Mouse (Mus musculus) gastrocnemius, adult 2 months (tissue): ENCODE data around the gene Hsdl1. TPM values are rescaled to one million over a fixed set of nuclear protein-coding genes. Genes with fewer than 3 reads are reported as not detected.

Experiments
- DNase-seq: peaks from one replicate; pipeline ENCODE4 v3.0.0; 2022
- H3K27ac ChIP-seq: fragments of 200-600 bp; 2 replicates; pipeline ENCODE4 v1.8.1; 2022; ENCODE audit warnings: mild to moderate bottlenecking
- H3K4me3 ChIP-seq: fragments of 200-600 bp; 2 replicates; pipeline ENCODE4 v1.8.1; 2022; ENCODE audit warnings: mild to moderate bottlenecking, moderate library complexity
- CTCF ChIP-seq: fragments of 200-600 bp; IDR thresholded peaks from 2 replicates; pipeline ENCODE4 v1.8.1; 2022; ENCODE audit warnings: antibody characterized with exemption, mild to moderate bottlenecking, moderate library complexity
- intact Hi-C: fragments of 180-260 bp; cut with DNase I; formaldehyde crosslinking; loops from one replicate; pipeline ENCODE4 v1.15.1; 2025
- total RNA-seq, 2 experiments: library from RNA; stranded (reverse); gene quantifications; 2 replicates each; pipeline ENCODE4 v1.2.3; 2021

The Hsdl1 gene
- total RNA-seq, 2 experiments from 2014 or later: 15.9 to 16.6 TPM

DNA sequence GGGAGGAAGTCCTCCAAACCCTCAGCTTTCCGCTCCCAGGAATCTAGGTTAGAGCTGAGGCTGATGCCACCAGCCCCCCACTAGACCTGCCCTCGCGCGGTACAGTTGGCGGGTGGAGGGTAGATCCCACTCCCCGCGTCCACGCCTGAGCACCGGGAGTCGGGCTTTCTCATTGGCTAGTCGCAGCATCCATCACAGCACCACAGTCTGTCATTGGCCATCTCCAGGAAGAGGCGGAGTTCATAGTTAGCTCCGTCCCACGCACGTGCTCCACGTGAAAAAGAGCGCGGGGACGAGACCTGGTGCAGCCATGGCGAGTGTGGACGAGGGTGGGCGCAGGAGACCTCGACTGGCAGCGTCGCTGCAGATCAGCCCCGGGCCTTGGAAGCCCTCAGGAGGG is 37.5 kb upstream of the Hsdl1 start, which contains the start of gene Adad2:
TSS of gene Adad2 (plus strand) at position 277 of the 400 bp plus-strand sequence.
- Histone ChIP-seq H3K27ac (no peak within 1 kb of the TSS), H3K4me3 (no peak within 1 kb of the TSS)
- intact Hi-C loops: no loop called here
- no peak for TF ChIP-seq CTCF
- DNase-seq: no peak

DNA sequence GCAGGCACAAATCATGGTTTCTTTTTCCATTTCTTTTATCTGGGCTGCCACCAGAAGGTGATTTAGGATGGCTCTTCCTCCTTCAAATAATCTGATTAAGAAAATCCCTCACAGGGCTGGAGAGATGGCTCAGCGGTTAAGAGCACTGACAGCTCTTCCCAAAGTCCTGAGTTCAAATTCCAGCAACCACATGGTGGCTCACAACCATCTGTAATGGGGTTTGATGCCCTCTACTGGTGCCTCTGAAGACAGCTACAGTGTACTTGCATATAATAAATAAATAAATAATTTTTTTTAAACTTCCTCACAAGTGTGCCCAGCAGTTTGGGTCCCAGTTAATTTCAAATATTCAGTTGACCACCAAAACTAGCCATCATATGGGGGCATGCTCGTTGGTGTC is 31.2 kb upstream of the Hsdl1 start:
- no peak for DNase-seq
- H3K27ac ChIP-seq: peak overlapping the region; percentile 90; the same call in 1 of the 2 replicates
- peak; percentile 42 for TF ChIP-seq CTCF
- no peak overlapping the region for H3K4me3 ChIP-seq
- intact Hi-C loops: loop anchor here (5.0 to 10.0 kb wide), 2 partner anchors 161 to 194 kb away; partner anchors contain the start of gene Necab2

DNA sequence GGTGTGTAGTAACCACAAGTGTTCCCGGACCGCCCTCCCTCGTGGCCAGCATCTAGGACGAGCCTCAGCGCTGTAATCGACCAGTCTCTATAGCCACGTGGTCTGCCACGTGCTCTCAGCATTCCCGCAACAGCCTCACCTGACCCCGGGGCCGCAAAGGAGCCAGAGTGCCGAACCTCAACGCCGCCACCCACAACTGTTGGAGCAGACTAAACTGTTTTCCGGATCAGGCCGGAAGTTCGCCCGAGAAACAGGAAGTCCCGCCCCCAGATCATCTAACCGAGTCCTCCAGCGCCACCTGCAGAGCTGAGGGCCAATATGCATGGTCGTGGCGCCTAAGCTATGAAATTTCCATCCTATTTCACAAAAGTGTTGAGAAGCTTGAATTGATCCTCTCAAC is 30.0 kb upstream of the Hsdl1 start, which contains the start of gene Taf1c:
TSS of gene Taf1c (minus strand) at position 227 of the 400 bp plus-strand sequence.
- Histone ChIP-seq H3K4me3 (peak within 1 kb of the TSS; percentile 77), H3K27ac (peak within 1 kb of the TSS; percentile 90)
- intact Hi-C loops: loop anchor here (1.0 to 10.0 kb wide), 4 partner anchors 30 to 193 kb away; partner anchors contain the start of genes Dnaaf1, Hsdl1, Mbtps1 and Necab2
- peak; percentile 91 for TF ChIP-seq CTCF
- peak; percentile 96 for DNase-seq

GRCm38 (mm10) chr8:119604398-119604803 is 29.4 kb upstream of the Hsdl1 start:
- H3K27ac ChIP-seq: peak overlapping the region; percentile 90
- DNase-seq: no peak
- peak overlapping the region; percentile 77 for H3K4me3 ChIP-seq
- intact Hi-C loops: loop anchor here (2.0 to 10.0 kb wide), 2 partner anchors 30 to 160 kb away; partner anchors contain the start of genes Dnaaf1, Hsdl1 and Necab2
- no peak for TF ChIP-seq CTCF

GRCm38 (mm10) chr8:119603771-119604170 is 28.8 kb upstream of the Hsdl1 start:
- DNase-seq: no peak
- no peak for TF ChIP-seq CTCF
- Histone ChIP-seq H3K4me3 (peak overlapping the region; percentile 77), H3K27ac (peak overlapping the region; percentile 90)
- intact Hi-C loops: loop anchor here (2.0 to 10.0 kb wide), 2 partner anchors 29 to 159 kb away; partner anchors contain the start of genes Dnaaf1, Hsdl1 and Necab2

DNA sequence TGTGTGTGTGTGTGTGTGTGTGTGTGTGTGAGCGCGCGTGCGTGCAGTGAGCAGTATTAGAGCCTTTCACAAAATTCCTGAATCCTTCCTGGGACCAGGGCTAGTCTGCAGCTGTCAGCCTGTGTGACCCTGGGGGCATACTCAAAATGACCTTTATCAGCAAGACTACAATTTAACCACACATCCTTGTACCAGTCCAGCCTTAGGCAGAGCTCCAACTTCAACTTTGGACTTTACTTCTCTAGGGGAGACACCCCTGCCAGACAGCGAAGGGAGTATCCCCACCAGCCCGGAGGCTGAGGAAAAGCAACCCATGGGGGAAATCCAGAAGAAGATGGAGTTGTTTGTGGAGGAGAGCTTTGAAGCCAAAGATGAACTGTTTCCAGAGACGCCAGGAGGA is 16.5 kb upstream of the Hsdl1 start:
- Histone ChIP-seq H3K27ac (no peak overlapping the region), H3K4me3 (no peak overlapping the region)
- TF ChIP-seq CTCF: no peak
- DNase-seq: no peak
- intact Hi-C loops: no loop called here

DNA sequence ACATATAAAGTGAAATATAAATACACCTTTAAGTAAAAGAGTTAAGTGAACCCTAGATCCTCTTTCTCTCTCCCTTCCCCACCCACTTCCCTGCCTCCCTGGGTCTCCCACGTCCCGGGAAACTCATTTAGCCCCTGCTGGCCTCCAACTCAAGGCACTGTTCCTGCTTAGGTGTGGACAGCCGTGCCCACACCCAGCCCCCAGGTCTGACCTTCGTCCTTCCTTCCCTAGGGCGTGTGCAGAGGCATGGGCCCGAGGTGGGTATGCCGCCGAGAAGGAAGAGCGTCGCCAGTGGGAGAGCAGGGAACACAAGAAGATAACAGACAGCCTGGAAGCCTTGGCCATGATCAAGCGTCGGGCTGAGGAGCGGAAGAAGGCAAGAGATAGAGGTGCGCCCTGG is 15.4 kb upstream of the Hsdl1 start:
- intact Hi-C loops: no loop called here
- Histone ChIP-seq H3K27ac (no peak overlapping the region), H3K4me3 (no peak overlapping the region)
- TF ChIP-seq CTCF: no peak
- DNase-seq: no peak

GRCm38 (mm10) chr8:119588844-119589243 is 13.9 kb upstream of the Hsdl1 start:
- TF ChIP-seq CTCF: no peak
- DNase-seq: no peak
- intact Hi-C loops: no loop called here
- Histone ChIP-seq H3K27ac (no peak overlapping the region), H3K4me3 (no peak overlapping the region)

DNA sequence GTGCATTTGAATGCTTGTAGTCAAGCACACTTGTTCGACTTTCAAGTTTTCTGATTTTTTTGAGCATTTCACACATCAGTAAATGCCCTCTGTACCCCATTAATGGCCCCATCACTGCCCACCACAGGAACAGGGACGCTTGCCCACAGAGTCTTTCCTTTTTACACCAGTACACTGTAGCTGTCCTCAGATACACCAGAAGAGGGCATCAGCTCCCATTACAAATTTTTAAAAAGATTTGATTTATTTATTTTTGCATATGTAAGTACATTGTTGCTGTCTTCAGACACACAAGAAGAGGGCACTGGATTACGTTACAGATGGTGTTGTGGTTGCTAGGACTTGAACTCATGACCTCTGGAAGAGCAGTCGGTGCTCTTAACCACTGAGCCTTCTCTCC is 13.3 kb upstream of the Hsdl1 start:
- peak; percentile 31; the same call in 1 of the 2 replicates for TF ChIP-seq CTCF
- H3K4me3 ChIP-seq: no peak overlapping the region
- no peak for DNase-seq
- intact Hi-C loops: no loop called here
- H3K27ac ChIP-seq: no peak overlapping the region

DNA sequence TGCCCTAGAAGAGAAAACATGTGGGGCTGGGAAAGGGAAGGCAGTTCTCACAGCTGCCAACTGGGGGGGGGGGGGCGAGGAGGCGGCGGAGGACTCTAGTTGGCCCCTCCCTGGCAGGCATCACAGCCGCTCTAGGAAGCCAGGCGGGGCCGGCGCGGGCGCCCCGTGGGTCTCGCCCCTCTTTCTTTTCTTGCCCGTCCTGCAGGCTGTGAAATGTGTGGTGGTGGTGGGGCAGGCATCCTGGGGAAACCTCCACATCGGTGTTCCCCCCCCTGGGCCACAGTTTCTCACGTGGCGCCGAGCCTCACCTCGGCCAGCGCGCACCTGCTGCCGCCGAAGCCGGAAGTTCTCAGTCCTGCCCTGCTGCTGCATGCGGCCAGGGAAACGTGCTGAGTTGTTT is 10.9 kb upstream of the Hsdl1 start:
- Histone ChIP-seq H3K4me3 (peak overlapping the region; percentile 45), H3K27ac (no peak overlapping the region)
- DNase-seq: no peak
- no peak for TF ChIP-seq CTCF
- intact Hi-C loops: no loop called here

DNA sequence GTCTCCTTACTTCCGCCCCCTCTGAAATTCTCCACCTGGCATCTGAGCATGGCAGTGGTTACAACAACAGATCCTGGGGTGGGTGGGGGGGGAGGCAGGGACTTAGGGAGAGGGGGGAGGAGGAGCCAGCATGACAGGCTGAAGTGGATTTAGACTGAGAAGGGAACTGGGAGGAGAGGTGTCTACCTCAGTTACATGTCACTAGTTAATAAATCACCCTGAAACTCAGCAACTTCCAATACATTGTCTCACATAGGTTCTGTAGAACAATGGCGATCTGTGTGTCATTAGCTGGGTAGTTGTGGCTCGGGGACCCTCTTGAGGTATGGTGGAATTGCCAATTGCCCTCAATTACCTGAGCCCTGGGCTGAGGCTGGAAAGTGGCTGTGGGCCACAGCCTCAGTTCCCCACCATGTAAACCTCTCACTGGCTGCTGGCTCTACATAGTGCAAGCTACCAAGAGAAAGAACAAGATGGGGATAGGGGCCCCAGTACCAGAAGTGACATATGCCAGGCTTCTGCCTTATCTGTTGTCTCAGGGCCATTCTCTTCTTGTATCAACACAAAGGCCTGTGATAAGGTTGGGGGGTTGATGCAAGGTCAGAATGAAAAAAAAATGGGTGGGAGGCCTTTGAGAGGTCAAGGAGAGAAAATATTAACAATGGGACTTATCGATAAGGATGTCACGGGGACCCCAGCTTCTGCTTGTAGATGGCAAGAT is 5.6 kb upstream of the Hsdl1 start:
- no peak overlapping the region for H3K4me3 ChIP-seq
- no peak overlapping the region for H3K27ac ChIP-seq
- intact Hi-C loops: no loop called here
- DNase-seq: no peak
- no peak for TF ChIP-seq CTCF

DNA sequence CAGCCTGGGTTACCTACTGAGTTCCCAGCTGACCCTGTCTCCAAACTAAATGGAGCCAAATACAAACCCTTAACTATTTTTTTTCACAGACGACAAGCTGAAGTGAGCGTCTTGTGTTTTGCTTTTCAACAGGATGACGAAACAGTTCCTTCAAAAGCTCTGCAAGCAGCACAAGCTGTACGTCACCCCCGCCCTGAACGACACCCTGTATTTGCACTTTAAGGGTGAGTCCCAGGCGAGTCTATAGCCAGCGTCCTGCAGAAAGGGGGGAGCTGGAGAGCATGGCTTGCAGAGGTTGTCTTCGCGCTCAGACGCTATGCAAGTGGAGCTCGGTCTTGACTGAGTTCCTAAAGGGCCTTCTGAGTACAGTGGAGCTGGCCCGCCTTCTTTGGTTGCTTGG is 4.1 kb upstream of the Hsdl1 start:
- no peak for TF ChIP-seq CTCF
- Histone ChIP-seq H3K4me3 (no peak overlapping the region), H3K27ac (no peak overlapping the region)
- DNase-seq: no peak
- intact Hi-C loops: no loop called here

- no peak for DNase-seq
- intact Hi-C loops: loop anchor here (2.0 kb wide), 1 partner anchor 29 kb away; the partner anchor contains the start of gene Taf1c
- TF ChIP-seq CTCF: no peak
- Histone ChIP-seq H3K4me3 (peak overlapping the region; percentile 94), H3K27ac (peak overlapping the region; percentile 90)
These were observed 363 bp upstream of the Hsdl1 start for GRCm38 (mm10) chr8:119575366-119575726.
